Comparison of ENCODE assay signal across 10 mouse cellular contexts in genomic region chr15:82929595-82929994, GRCm38 (mm10). TPM values are rescaled to one million over a fixed set of nuclear protein-coding genes. Genes with fewer than 3 reads are reported as not detected.
A peak's percentile ranks its signal among the peaks of the same experiment; 100 is the strongest.
DNase-seq lines count a peak whose midpoint lies in the region; ATAC-seq lines count a peak whose summit lies in the region.
"Had no signal": no experiment of that assay in that cellular context is flagged by ENCODE, and none has a peak within 500 bp of the region (broad histone marks: within the 10 kb centered on the region; RNA-seq: fewer than 3 reads in every experiment).

No protein-coding gene starts in this region.

- H3K9ac ChIP-seq in intestine, embryonic 15.5 days = no peak overlapping the region
- no peak overlapping the region for H3K9ac ChIP-seq in intestine, embryonic 16.5 days (ENCODE audit: low read depth, low read length)
- H3K9ac ChIP-seq in hindbrain, embryonic 16.5 days (ENCODE audit: low read depth, low read length) = peak overlapping the region; percentile 31

- H3K36me3 ChIP-seq in intestine, embryonic 15.5 days = no peaks in the 10 kb centered on the region
- H3K36me3 ChIP-seq in intestine, embryonic 16.5 days (ENCODE audit: control insufficient read depth, insufficient read depth, low read length) = no peaks in the 10 kb centered on the region
- H3K36me3 ChIP-seq in hindbrain, embryonic 16.5 days (ENCODE audit: control insufficient read depth, insufficient read depth, low read length) = no peaks in the 10 kb centered on the region

- peak; percentile 27 for DNase-seq in urinary bladder, postnatal 25 days (ENCODE audit: low spot score)
- DNase-seq in urinary bladder, postnatal 10 days (ENCODE audit: low spot score) = no peak
- DNase-seq in ovary, postnatal 14 days (ENCODE audit: low spot score) = no peak
- no peak for DNase-seq in gastrocnemius, adult 18-20 months (ENCODE audit: low spot score)
- DNase-seq in gastrocnemius, adult 8-10 months (ENCODE audit: low spot score in 2 of 2) = no peak
- DNase-seq: heart, adult 11 months had no signal

- peaks cover 69% of the 10 kb centered on the region for H3K4me1 ChIP-seq in intestine, embryonic 15.5 days (replicated peaks)
- H3K4me1 ChIP-seq in intestine, embryonic 16.5 days (ENCODE audit: control insufficient read depth, insufficient read depth, low read length) = peaks cover 58% of the 10 kb centered on the region
- H3K4me1 ChIP-seq in hindbrain, embryonic 16.5 days (ENCODE audit: control insufficient read depth, insufficient read depth, low read depth, low read length) = peaks cover 74% of the 10 kb centered on the region

- 0 out of 2 replicates have a peak, but pooled peaks have one; percentile 23 for ATAC-seq in intestine, embryonic 15.5 days
- ATAC-seq in intestine, embryonic 16.5 days = no peak; the same call in 1 of the 2 replicates
- ATAC-seq in hindbrain, embryonic 16.5 days = no peak

- no peaks in the 10 kb centered on the region for H3K27me3 ChIP-seq in intestine, embryonic 15.5 days (replicated peaks)
- no peaks in the 10 kb centered on the region; the same call in 1 of the 2 replicates for H3K27me3 ChIP-seq in intestine, embryonic 16.5 days (replicated peaks; ENCODE audit: control insufficient read depth, insufficient read depth, low read length)
- H3K27me3 ChIP-seq in hindbrain, embryonic 16.5 days (replicated peaks; ENCODE audit: control insufficient read depth, insufficient read depth, low read length) = no peaks in the 10 kb centered on the region

- no peak overlapping the region for H3K27ac ChIP-seq in intestine, embryonic 15.5 days
- H3K27ac ChIP-seq in intestine, embryonic 16.5 days (ENCODE audit: low read length) = no peak overlapping the region
- H3K27ac ChIP-seq in hindbrain, embryonic 16.5 days (ENCODE audit: low read depth, low read length) = peak overlapping the region; percentile 61

- 36% methylated on average over 9 of the region's 9 CpGs for WGBS in intestine, embryonic 15.5 days
- WGBS in intestine, embryonic 16.5 days = 37% methylated on average over 9 of the region's 9 CpGs
- WGBS in hindbrain, embryonic 16.5 days = 15% methylated on average over 9 of the region's 9 CpGs

- no peak overlapping the region for H3K4me3 ChIP-seq in intestine, embryonic 15.5 days (replicated peaks)
- no peak overlapping the region for H3K4me3 ChIP-seq in intestine, embryonic 16.5 days (ENCODE audit: low read length)
- no peak overlapping the region for H3K4me3 ChIP-seq in hindbrain, embryonic 16.5 days (ENCODE audit: low read length)
- H3K4me3 ChIP-seq: myocyte had no signal

- no peaks in the 10 kb centered on the region for H3K9me3 ChIP-seq in intestine, embryonic 15.5 days
- H3K9me3 ChIP-seq in intestine, embryonic 16.5 days (ENCODE audit: control insufficient read depth, low read length) = no peaks in the 10 kb centered on the region
- H3K9me3 ChIP-seq in hindbrain, embryonic 16.5 days (ENCODE audit: control insufficient read depth, low read length) = no peaks in the 10 kb centered on the region

- peak overlapping the region; percentile 9; the same call in 1 of the 2 replicates for H3K4me2 ChIP-seq in intestine, embryonic 15.5 days (replicated peaks)
- no peak overlapping the region for H3K4me2 ChIP-seq in intestine, embryonic 16.5 days (ENCODE audit: low read depth, low read length)
- H3K4me2 ChIP-seq in hindbrain, embryonic 16.5 days (ENCODE audit: low read length) = no peak overlapping the region

RNA-seq across cellular contexts. Expression of gene Tcf20, which starts 58.1 kb away (rescaled TPM):
- 7.0 and 7.7 TPM in 2 replicates for polyA plus RNA-seq in intestine, embryonic 15.5 days (2015; fragmentation: Nextera tagmentation; extraction: Ambion mirVana)
- polyA plus RNA-seq in intestine, embryonic 16.5 days (2015; fragmentation: Nextera tagmentation; extraction: Ambion mirVana) = 5.1 and 5.5 TPM in 2 replicates
- polyA plus RNA-seq in hindbrain, embryonic 16.5 days (2015; fragmentation: Nextera tagmentation; extraction: Ambion mirVana) = 9.3 TPM in 2 replicates
- 10 to 100 TPM; 33.2 to 36.0 TPM for total RNA-seq in gastrocnemius, adult 18-20 months (2021)
- total RNA-seq in gastrocnemius, adult 8-10 months (2022) = 10 to 100 TPM; 28.0 to 36.3 (median 32.1) TPM
